In the genomic region with DNA sequence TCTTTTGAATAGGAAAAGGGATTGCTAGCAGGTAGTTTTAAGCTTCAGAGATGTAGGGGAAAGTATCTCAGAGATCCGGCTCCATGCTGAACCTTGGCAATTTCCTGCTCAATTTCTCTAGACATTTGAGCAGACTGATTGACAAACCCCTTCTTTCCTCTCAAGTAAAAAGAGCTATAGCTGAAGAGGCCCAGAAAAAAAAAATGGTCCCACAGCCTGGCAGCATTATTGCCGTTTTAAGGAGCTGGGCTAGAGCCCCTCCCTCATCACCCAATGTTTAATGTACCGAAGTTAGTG, we compare ENCODE assay signal across 8 mouse cellular contexts. TPM values are rescaled to one million over a fixed set of nuclear protein-coding genes. Genes with fewer than 3 reads are reported as not detected.
DNase-seq lines count a peak whose midpoint lies in the region; ATAC-seq and TF ChIP-seq lines count a peak whose summit lies in the region.

No protein-coding gene starts in this region.

- intact Hi-C loops in gastrocnemius, adult 2 months (cut with DNase I): no loop called here

- TF ChIP-seq POLR2A in spleen, adult 2 months (IDR thresholded peaks at IDR 0.05; ENCODE audit: low read depth, low read length): no peak

- no peaks in the 10 kb centered on the region for H3K27me3 ChIP-seq in spleen, adult 2 months (ENCODE audit: control insufficient read depth, insufficient read depth, low read length)
- no peaks in the 10 kb centered on the region for H3K27me3 ChIP-seq in liver, embryonic 14.5 days (ENCODE audit: control insufficient read depth, insufficient read depth, low read length)

- no peak for TF ChIP-seq EP300 in liver, embryonic 14.5 days (IDR thresholded peaks at IDR 0.05; ENCODE audit: low read depth)

- H3K9ac ChIP-seq in liver, embryonic 14.5 days (replicated peaks): no peak overlapping the region

- H3K27ac ChIP-seq in gastrocnemius, adult 2 months: peak overlapping the region; percentile 99
- H3K27ac ChIP-seq in spleen, adult 2 months (ENCODE audit: insufficient read depth, low read length): peak overlapping the region; percentile 3; the same call in 1 of the 2 replicates
- H3K27ac ChIP-seq in liver, embryonic 14.5 days: peak overlapping the region; percentile 45

- no peak for DNase-seq in gastrocnemius, adult 2 months
- no peak for DNase-seq in gastrocnemius, postnatal 10 days
- no peak for DNase-seq in spleen, adult 2 months (ENCODE audit: low read depth in 1 of 2, low spot score in 2 of 2)
- no peak for DNase-seq in spleen, postnatal 10 days (ENCODE audit: low spot score in 2 of 2)
- DNase-seq in liver, embryonic 14.5 days (ENCODE audit: low read depth in 3 of 3, low spot score in 3 of 3): no peak
- no peak for DNase-seq in ovary, postnatal 14 days (ENCODE audit: low spot score)
- DNase-seq in gastrocnemius, postnatal 25 days: no peak
- DNase-seq in left cerebral cortex, adult 11 months (ENCODE audit: low spot score): no peak

- WGBS in spleen, adult 2 months: 4% methylated on average over 3 of the region's 3 CpGs
- WGBS in liver, embryonic 14.5 days (ENCODE audit: insufficient replicate concordance): 3% methylated on average over 3 of the region's 3 CpGs

- H3K4me3 ChIP-seq in gastrocnemius, adult 2 months: peak overlapping the region; percentile 95
- H3K4me3 ChIP-seq in spleen, adult 2 months (ENCODE audit: extremely low read depth, insufficient read depth, insufficient read length): no peak overlapping the region
- H3K4me3 ChIP-seq in liver, embryonic 14.5 days (ENCODE audit: insufficient read depth in 1 of 2, low read depth in 2 of 2, low read length in 2 of 2): peak overlapping the region in 1 of 2 experiments; percentile 79; a peak in 2 of 4 replicates

- no peaks in the 10 kb centered on the region for H3K9me3 ChIP-seq in liver, embryonic 14.5 days (ENCODE audit: control insufficient read depth, low read length)

- ATAC-seq in liver, embryonic 14.5 days (ENCODE audit: insufficient read depth): no peak

- H3K4me2 ChIP-seq in liver, embryonic 14.5 days (ENCODE audit: low read depth): peak overlapping the region; percentile 82

- no peak for TF ChIP-seq CTCF in gastrocnemius, adult 2 months (IDR thresholded peaks at IDR 0.05)
- no peak for TF ChIP-seq CTCF in spleen, adult 2 months (IDR thresholded peaks at IDR 0.05; ENCODE audit: extremely low read depth, insufficient read depth, insufficient read length, insufficient replicate concordance)
- no peak for TF ChIP-seq CTCF in liver, embryonic 14.5 days (IDR thresholded peaks at IDR 0.05; ENCODE audit: low read depth)

- H3K4me1 ChIP-seq in spleen, adult 2 months (ENCODE audit: control insufficient read depth, insufficient read depth, insufficient read length): peaks cover 6% of the 10 kb centered on the region; the same call in 1 of the 2 replicates
- H3K4me1 ChIP-seq in liver, embryonic 14.5 days (replicated peaks; ENCODE audit: control insufficient read depth in 2 of 2, insufficient read depth in 2 of 2, low read length in 1 of 2): peaks cover 6 to 9% of the 10 kb centered on the region in 2 experiments

- no peaks in the 10 kb centered on the region for H3K36me3 ChIP-seq in spleen, adult 2 months (ENCODE audit: control insufficient read depth, insufficient read depth, low read length)
- H3K36me3 ChIP-seq in liver, embryonic 14.5 days (replicated peaks; ENCODE audit: control insufficient read depth, insufficient read depth, low read depth): no peaks in the 10 kb centered on the region

RNA-seq across cellular contexts. Expression of a gene that starts 2.0 kb away (rescaled TPM):
- total RNA-seq in gastrocnemius, adult 2 months (2021): 10 to 100 TPM; 20.2 to 20.7 TPM
- total RNA-seq in gastrocnemius, postnatal 10 days (2021): 10 to 100 TPM; 26.1 to 29.7 TPM
- 47.1 and 58.4 TPM in 2 replicates for polyA plus RNA-seq in spleen, adult 2 months (2012; rRNA removed)
- 7.3 and 7.7 TPM in 2 replicates for polyA plus RNA-seq in liver, embryonic 14.5 days (2012; rRNA removed)
- 7.5 and 10.1 TPM in 2 replicates for polyA plus RNA-seq in liver, embryonic 14.5 days (2014; fragmentation: Nextera tagmentation; extraction: Ambion mirVana)
- 10 to 100 TPM; 19.1 to 20.6 TPM for total RNA-seq in gastrocnemius, postnatal 25 days (2021)

Comparison
In these comparisons a context has a peak if more than half of its experiments do, and no peak if none do; other contexts are left out.
1. H3K27ac ChIP-seq: peak in every context shown above with its lines; median percentile 99 in gastrocnemius, adult 2 months; 45 in liver, embryonic 14.5 days; 3 in spleen, adult 2 months.